Mouse (Mus musculus) spleen, postnatal 36 days (tissue): ENCODE results near the gene Syt16.

Source experiments
- DNase-seq, 2 experiments: peaks; one replicate each; pipeline ENCODE4 v3.0.0; 2022; ENCODE audit warnings: low spot score in 2 of 2, mixed read lengths in 1 of 2

Syt16 gene

GRCm38 (mm10) chr12:74216103-74216728, 218.8 kb downstream of the Syt16 start:
- DNase-seq, result no peak

GRCm38 (mm10) chr12:74219909-74220308, 222.4 kb downstream of the Syt16 start:
- no peak for DNase-seq

GRCm38 (mm10) chr12:74220651-74221050, 223.2 kb downstream of the Syt16 start:
- DNase-seq, result no peak

- no peak for DNase-seq
These were observed 233.3 kb downstream of the Syt16 start for GRCm38 (mm10) chr12:74230808-74231207.

GRCm38 (mm10) chr12:74232845-74233244, 235.4 kb downstream of the Syt16 start:
- DNase-seq, result no peak

- DNase-seq, result no peak
These were observed 238.7 kb downstream of the Syt16 start for GRCm38 (mm10) chr12:74236191-74236590.

- DNase-seq, result no peak
These were observed 240.6 kb downstream of the Syt16 start for GRCm38 (mm10) chr12:74238056-74238455.

GRCm38 (mm10) chr12:74238806-74239205, 241.3 kb downstream of the Syt16 start:
- no peak for DNase-seq

GRCm38 (mm10) chr12:74264846-74265245, 267.4 kb downstream of the Syt16 start:
- no peak for DNase-seq

- DNase-seq, result no peak
These were observed 269.6 kb downstream of the Syt16 start for GRCm38 (mm10) chr12:74267049-74267448.

GRCm38 (mm10) chr12:74268644-74269285, 271.3 kb downstream of the Syt16 start:
- no peak for DNase-seq

GRCm38 (mm10) chr12:74272545-74272944, 275.1 kb downstream of the Syt16 start:
- no peak for DNase-seq

GRCm38 (mm10) chr12:74277265-74277664, 279.8 kb downstream of the Syt16 start:
- DNase-seq, result no peak

GRCm38 (mm10) chr12:74281403-74281802, 283.9 kb downstream of the Syt16 start:
- DNase-seq, result no peak

GRCm38 (mm10) chr12:74282846-74283245, 285.4 kb downstream of the Syt16 start:
- no peak for DNase-seq

- no peak for DNase-seq
These were observed 286.7 kb downstream of the Syt16 start for GRCm38 (mm10) chr12:74284020-74284684.

GRCm38 (mm10) chr12:74284685-74285054, 287.2 kb downstream of the Syt16 start:
- DNase-seq, result no peak

- DNase-seq, result no peak
These were observed 293.5 kb downstream of the Syt16 start for GRCm38 (mm10) chr12:74290983-74291382.

GRCm38 (mm10) chr12:74293624-74294023, 296.2 kb downstream of the Syt16 start:
- DNase-seq, result no peak

GRCm38 (mm10) chr12:74296374-74296773, 298.9 kb downstream of the Syt16 start:
- no peak for DNase-seq

GRCm38 (mm10) chr12:74301559-74301958, 304.1 kb downstream of the Syt16 start:
- no peak for DNase-seq

GRCm38 (mm10) chr12:74303418-74304294, 306.2 kb downstream of the Syt16 start:
- DNase-seq, result no peak
